Mouse (Mus musculus) limb, embryonic 13.5 days (tissue): ENCODE results near the gene Plcb1. TPM values are rescaled to one million over a fixed set of nuclear protein-coding genes. Genes with fewer than 3 reads are reported as not detected.

Experiments
- ATAC-seq: fragments of 200-750 bp; cut with Nextera tagmentation; 2 replicates; pipeline ENCODE4 v1.8.0; 2017; ENCODE audit warnings: low read depth, moderate number of reproducible peaks, moderate TSS enrichment; ENCODE audit not compliant: low FRiP score
- H3K27ac ChIP-seq: fragments of 300-500 bp; sonication (generic); 2 replicates; pipeline ENCODE4 v1.5.1; 2015; ENCODE audit warnings: inconsistent platforms, mild to moderate bottlenecking, moderate library complexity
- H3K27me3 ChIP-seq: fragments of 300-500 bp; sonication (generic); 2 replicates; pipeline ENCODE4 v1.6.1; 2015; ENCODE audit warnings: mild to moderate bottlenecking, inconsistent platforms
- H3K36me3 ChIP-seq: fragments of 300-500 bp; sonication (generic); 2 replicates; pipeline ENCODE4 v1.6.1; 2015; ENCODE audit warnings: inconsistent platforms, mild to moderate bottlenecking, moderate library complexity
- H3K4me1 ChIP-seq: fragments of 300-500 bp; sonication (generic); 2 replicates; pipeline ENCODE4 v1.6.1; 2015; ENCODE audit warnings: inconsistent platforms
- H3K4me2 ChIP-seq: fragments of 300-500 bp; sonication (generic); replicated peaks from 2 replicates; pipeline ENCODE4 v1.6.1; 2015; ENCODE audit warnings: inconsistent platforms, mild to moderate bottlenecking, moderate library complexity
- H3K4me3 ChIP-seq: fragments of 300-500 bp; sonication (generic); 2 replicates; pipeline ENCODE4 v1.5.1; 2015; ENCODE audit warnings: moderate library complexity, mild to moderate bottlenecking, inconsistent platforms
- H3K9ac ChIP-seq: fragments of 300-500 bp; sonication (generic); 2 replicates; pipeline ENCODE4 v1.6.1; 2015; ENCODE audit warnings: mild to moderate bottlenecking, inconsistent platforms
- H3K9me3 ChIP-seq: fragments of 300-500 bp; sonication (generic); 2 replicates; pipeline ENCODE4 v1.6.1; 2016; ENCODE audit warnings: inconsistent platforms
- WGBS: fragments of 180-500 bp; shearing (Covaris S2); methylation state at CpG from one replicate; pipeline ENCODE4 v1.1.7; 2015; 5-methylcytosine and 5-hydroxymethylcytosine counted together
- polyA plus RNA-seq: library from polyadenylated mRNA; unstranded; fragments of >200 nt; fragmentation: Nextera tagmentation; extraction: Ambion mirVana; gene quantifications from 2 replicates; pipeline ENCODE4 v1.2.1, GENCODE M21; 2015

The Plcb1 gene
- polyA plus RNA-seq, 1 experiment from 2014 or later: 15.5 TPM

DNA sequence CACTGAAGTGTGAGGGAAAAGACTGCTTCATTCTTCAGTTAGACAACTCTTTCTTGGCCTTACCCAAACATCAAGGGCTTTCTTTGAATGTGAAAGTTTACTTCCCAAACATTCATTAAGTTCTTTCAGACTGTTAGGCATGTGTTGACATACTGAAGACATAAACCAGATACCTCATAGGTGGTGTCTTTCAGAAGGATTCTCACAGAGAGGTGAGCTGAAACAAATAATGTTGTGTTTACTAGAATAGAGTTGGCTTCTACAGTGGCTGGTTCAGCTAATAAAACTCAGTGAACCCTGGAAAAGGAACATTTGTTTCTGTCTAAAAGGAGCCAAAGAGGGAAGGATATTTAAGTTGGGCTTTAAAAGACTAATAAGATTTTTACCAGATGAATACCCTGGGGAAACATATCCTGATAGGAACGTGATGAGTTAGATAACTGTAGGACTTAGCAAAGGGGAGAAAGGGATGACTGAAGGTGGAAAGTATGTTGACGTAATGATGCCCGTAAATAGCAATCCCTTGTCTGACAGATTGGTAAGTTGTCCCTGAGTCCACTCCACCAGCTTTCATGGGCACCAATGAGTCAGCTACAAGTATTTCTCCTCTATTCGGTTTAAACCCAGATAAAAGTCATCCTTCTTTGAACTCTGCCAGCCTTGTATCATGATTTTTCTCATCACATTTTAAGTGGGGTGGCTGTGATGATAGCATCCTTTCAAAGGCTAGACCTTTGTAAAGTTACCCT is 265.8 kb downstream of the Plcb1 start:
- Histone ChIP-seq H3K4me2 (no peak overlapping the region), H3K36me3 (no peaks in the 10 kb centered on the region), H3K9ac (no peak overlapping the region), H3K27ac (no peak overlapping the region), H3K4me1 (no peaks in the 10 kb centered on the region), H3K4me3 (no peak overlapping the region), H3K9me3 (no peaks in the 10 kb centered on the region), H3K27me3 (no peaks in the 10 kb centered on the region; the same call in 1 of the 2 replicates)
- 69% methylated on average over 4 of the region's 4 CpGs for WGBS
- ATAC-seq: no peak

DNA sequence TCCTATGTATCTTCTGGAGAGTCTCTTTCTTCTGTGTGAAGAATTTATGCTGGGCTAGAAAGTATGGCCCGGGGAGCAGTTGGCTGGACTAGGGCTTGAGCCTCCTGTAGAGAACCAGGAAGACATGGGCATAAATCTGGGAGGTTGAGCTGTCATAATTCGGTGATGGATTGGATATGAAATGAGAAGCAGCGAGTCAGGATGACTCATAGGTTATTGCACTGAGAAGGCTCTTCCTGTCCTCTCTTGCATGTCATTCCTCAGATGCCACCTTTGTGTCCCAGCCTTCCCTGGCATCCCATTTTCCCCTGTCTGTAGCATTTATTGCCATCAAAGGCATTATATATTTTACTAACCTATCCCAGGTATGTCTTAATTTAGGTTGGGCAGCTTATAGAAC is 267.5 kb downstream of the Plcb1 start:
- Histone ChIP-seq H3K4me3 (no peak overlapping the region), H3K4me1 (no peaks in the 10 kb centered on the region), H3K9ac (no peak overlapping the region), H3K36me3 (no peaks in the 10 kb centered on the region), H3K4me2 (no peak overlapping the region), H3K27me3 (no peaks in the 10 kb centered on the region; the same call in 1 of the 2 replicates), H3K9me3 (no peaks in the 10 kb centered on the region), H3K27ac (no peak overlapping the region)
- WGBS: 88% methylated on average over 3 of the region's 3 CpGs
- ATAC-seq: no peak

DNA sequence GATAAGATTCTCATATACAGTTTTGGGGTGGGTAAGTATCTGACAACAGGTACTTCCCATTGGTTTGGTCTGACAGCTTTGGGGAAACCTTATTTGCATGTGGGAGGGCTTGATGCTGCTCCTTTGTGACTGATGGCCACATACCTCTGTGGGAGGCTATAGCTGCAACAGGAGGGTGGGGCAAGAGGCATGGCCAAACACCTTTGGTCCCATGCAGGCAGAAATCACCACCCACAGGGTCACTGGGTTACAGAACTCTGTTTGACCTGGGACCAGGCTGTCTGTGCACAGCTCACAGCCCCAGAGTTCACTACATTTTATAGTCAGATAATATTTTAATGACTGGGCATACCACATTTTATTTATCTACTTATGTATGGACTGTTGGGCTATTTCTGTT is 281.6 kb downstream of the Plcb1 start:
- Histone ChIP-seq H3K4me1 (no peaks in the 10 kb centered on the region), H3K4me2 (no peak overlapping the region), H3K4me3 (no peak overlapping the region), H3K27ac (no peak overlapping the region), H3K9me3 (no peaks in the 10 kb centered on the region), H3K27me3 (no peaks in the 10 kb centered on the region), H3K9ac (no peak overlapping the region), H3K36me3 (no peaks in the 10 kb centered on the region)
- ATAC-seq: no peak

DNA sequence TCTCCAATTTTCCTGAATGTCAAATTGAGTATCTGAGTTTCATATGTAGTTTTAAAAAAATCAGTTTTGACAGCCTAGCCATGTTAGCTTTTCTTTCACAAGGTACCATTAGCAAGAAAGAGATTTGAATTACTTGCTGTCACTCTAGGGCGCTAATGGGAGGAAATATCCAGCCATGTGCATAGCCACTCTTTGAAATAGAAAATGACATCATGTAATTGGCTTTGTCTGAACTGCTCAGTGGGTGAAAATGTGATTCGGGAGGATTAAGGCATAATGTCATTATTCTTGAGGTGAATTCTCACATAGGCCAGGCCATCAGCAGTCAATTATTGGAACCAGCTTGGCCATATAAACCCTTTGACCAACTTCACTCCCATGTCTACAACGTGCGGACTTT is 285.5 kb downstream of the Plcb1 start:
- Histone ChIP-seq H3K4me1 (no peaks in the 10 kb centered on the region), H3K27me3 (no peaks in the 10 kb centered on the region), H3K9ac (no peak overlapping the region), H3K27ac (no peak overlapping the region), H3K4me2 (no peak overlapping the region), H3K36me3 (no peaks in the 10 kb centered on the region), H3K9me3 (no peaks in the 10 kb centered on the region), H3K4me3 (no peak overlapping the region)
- 61% methylated on average over 4 of the region's 4 CpGs for WGBS
- ATAC-seq: no peak

DNA sequence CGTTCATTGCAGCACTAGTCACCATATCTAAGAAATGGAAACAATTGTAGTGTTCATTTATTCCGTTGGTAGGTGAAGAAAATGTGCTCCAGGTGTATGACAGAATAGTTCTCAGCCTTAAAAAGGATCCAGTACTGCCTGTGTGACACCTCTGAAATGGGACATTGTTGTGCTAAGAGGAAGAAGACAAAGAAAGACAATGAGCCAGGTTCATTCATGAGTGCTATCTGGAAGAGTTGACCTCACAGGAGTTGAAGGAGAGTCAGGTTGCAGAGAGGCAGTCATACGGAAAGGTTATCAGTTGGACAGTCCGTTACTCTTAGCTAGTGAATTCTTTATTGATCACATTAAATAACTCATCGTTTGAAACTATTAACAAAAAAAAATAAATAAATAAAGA is 286.6 kb downstream of the Plcb1 start:
- no peaks in the 10 kb centered on the region for H3K4me1 ChIP-seq
- no peak overlapping the region for H3K27ac ChIP-seq
- H3K9ac ChIP-seq: no peak overlapping the region
- no peaks in the 10 kb centered on the region for H3K27me3 ChIP-seq
- no peak overlapping the region for H3K4me2 ChIP-seq
- 83% methylated on average over 5 of the region's 5 CpGs for WGBS
- H3K4me3 ChIP-seq: no peak overlapping the region
- no peaks in the 10 kb centered on the region for H3K9me3 ChIP-seq
- no peaks in the 10 kb centered on the region for H3K36me3 ChIP-seq
- no peak for ATAC-seq

DNA sequence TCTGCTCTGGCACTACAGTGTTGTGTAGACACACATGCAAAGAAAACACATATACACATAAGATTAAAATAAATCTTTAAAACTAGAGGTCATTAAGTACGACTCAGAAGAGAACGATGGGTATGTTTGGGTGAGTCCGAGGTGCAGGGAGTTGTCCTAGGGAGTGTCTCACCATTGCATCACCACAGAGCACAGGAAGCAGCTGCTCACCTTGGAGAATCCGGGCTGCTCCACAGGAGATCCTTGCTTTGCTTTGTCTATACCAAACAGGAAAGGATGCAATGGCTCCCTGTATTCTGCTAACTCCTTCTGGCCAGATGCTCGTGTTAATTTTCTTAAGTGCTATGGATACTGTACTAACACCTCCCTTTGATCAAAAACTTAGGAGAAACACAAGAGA is 287.1 kb downstream of the Plcb1 start:
- Histone ChIP-seq H3K27ac (no peak overlapping the region), H3K4me3 (no peak overlapping the region), H3K4me1 (no peaks in the 10 kb centered on the region), H3K36me3 (no peaks in the 10 kb centered on the region), H3K9me3 (no peaks in the 10 kb centered on the region), H3K27me3 (no peaks in the 10 kb centered on the region), H3K4me2 (no peak overlapping the region), H3K9ac (no peak overlapping the region)
- WGBS: 79% methylated on average over 5 of the region's 5 CpGs
- ATAC-seq: no peak

DNA sequence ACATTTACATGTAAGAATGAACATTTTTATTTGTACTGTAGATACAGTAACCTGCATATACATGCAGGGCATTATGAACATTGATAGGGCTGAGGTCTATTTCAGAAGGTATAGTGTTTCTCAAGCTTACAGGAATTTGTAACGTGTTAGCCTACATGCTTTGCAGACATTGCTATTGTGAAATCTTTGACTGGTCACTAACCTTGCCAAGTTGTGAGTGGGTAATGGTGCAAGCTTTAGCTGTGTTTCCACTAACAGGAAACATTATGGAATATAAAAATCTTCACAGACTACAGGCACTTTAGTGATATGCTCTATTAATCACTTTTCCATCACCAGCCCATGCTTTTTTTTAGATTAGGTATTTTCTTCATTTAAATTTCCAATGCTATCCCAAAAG is 289.5 kb downstream of the Plcb1 start:
- H3K9ac ChIP-seq: no peak overlapping the region
- no peak overlapping the region for H3K4me2 ChIP-seq
- H3K4me1 ChIP-seq: no peaks in the 10 kb centered on the region
- WGBS: 77% methylated on average over 1 of the region's 1 CpGs
- H3K36me3 ChIP-seq: no peaks in the 10 kb centered on the region
- no peaks in the 10 kb centered on the region for H3K27me3 ChIP-seq
- H3K4me3 ChIP-seq: no peak overlapping the region
- no peaks in the 10 kb centered on the region for H3K9me3 ChIP-seq
- ATAC-seq: no peak
- H3K27ac ChIP-seq: no peak overlapping the region

DNA sequence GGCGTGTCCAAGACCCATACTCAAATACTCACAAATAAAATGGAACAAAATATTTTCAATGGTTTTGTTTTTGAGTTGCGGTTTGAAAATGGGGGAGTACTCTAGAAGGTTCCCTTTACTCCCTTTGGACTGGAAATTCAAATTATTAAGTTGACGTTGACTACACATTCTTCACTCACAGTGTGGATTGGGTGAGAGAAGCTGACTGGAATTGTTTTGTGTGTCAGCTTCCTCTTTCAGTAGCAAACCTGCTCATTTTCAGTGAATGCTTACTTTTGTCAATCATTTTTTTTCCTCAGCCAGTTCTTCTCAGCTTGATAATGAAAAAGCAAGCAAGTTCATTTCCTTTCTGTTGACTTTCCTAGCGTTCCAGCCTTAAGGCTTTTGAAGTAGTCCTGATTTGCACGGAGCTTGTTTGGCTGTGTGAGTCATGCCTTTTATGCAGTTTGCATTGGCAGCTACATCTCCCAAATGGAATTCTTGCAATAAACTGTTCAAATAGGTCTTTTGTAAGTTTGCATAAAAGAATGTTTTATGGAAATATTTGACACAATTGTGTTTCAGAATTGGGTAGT is 306.8 kb downstream of the Plcb1 start:
- Histone ChIP-seq H3K27ac (no peak overlapping the region), H3K36me3 (no peaks in the 10 kb centered on the region), H3K9ac (no peak overlapping the region), H3K4me1 (0 out of 2 replicates have a peak, but pooled peaks cover 3% of the 10 kb centered on the region), H3K4me3 (no peak overlapping the region), H3K27me3 (no peaks in the 10 kb centered on the region), H3K4me2 (no peak overlapping the region), H3K9me3 (no peaks in the 10 kb centered on the region)
- no peak for ATAC-seq
- WGBS: 68% methylated on average over 5 of the region's 5 CpGs

DNA sequence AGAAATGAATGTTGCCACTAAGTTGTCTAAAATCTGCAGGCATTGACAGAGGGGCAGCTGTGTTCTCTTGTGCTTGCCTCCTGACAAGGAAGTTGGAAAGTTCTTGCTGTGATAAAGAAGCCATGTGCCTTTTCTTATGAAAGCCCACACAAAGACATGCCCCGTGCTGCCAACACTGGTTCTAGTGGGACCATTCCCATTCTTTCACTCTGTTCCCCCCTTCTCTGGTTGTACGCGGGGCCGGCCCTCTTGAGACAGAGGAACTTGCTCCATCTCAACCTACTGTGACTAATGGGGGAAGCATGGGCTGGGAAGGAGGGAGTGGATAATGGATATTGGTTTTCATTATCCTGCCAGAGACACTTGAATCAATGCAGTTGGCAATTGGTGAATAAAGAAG is 315.4 kb downstream of the Plcb1 start:
- WGBS: 84% methylated on average over 4 of the region's 4 CpGs
- H3K27ac ChIP-seq: no peak overlapping the region
- H3K4me1 ChIP-seq: no peaks in the 10 kb centered on the region
- no peak overlapping the region for H3K4me2 ChIP-seq
- no peak overlapping the region for H3K4me3 ChIP-seq
- H3K36me3 ChIP-seq: no peaks in the 10 kb centered on the region
- no peak overlapping the region for H3K9ac ChIP-seq
- no peaks in the 10 kb centered on the region for H3K9me3 ChIP-seq
- ATAC-seq: no peak
- no peaks in the 10 kb centered on the region for H3K27me3 ChIP-seq

DNA sequence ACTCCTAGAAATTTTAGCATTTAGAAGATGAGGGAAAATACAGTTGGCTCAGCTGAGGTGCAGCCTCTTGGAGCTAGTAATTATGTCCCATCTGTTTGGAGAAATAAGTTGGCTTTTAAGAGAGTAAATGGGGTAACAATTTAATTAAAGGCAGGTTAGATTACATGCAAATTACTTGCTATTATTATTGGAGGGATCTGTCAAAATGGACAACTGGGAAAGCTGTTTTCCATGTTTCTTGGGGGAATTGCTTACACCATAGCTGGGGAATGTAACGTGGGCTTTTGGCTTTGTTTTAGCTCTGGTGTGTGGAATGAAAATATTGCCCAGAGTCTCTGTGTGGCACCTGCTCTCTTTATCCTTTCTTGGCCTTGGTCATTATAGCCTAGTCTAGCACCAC is 316.1 kb downstream of the Plcb1 start:
- H3K9ac ChIP-seq: no peak overlapping the region
- H3K9me3 ChIP-seq: no peaks in the 10 kb centered on the region
- no peak overlapping the region for H3K4me2 ChIP-seq
- H3K4me3 ChIP-seq: no peak overlapping the region
- H3K27me3 ChIP-seq: no peaks in the 10 kb centered on the region
- WGBS: 58% methylated on average over 1 of the region's 1 CpGs
- no peaks in the 10 kb centered on the region for H3K4me1 ChIP-seq
- no peaks in the 10 kb centered on the region for H3K36me3 ChIP-seq
- no peak for ATAC-seq
- no peak overlapping the region for H3K27ac ChIP-seq

DNA sequence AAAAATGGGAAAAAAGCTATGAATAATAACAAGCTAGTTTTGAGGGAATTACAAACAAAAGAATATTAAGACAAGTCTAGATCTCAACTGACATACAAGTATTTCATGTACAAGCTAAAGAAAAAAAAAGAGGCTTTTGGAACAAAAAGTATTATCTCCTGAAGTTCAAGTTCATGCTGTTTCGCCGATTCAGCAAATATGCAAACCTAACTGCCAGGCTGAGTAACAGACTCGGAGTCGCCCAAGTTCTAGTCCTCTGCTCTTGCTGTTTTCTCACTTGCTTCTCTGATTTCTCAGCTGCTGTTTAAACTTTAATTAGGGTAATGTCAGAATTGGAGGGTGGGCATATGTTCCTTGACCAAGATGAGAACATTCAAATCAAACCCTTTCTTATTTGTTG is 320.8 kb downstream of the Plcb1 start:
- Histone ChIP-seq H3K27ac (no peak overlapping the region), H3K4me2 (no peak overlapping the region), H3K36me3 (no peaks in the 10 kb centered on the region), H3K27me3 (no peaks in the 10 kb centered on the region), H3K9me3 (no peaks in the 10 kb centered on the region), H3K4me1 (no peaks in the 10 kb centered on the region), H3K4me3 (no peak overlapping the region), H3K9ac (no peak overlapping the region)
- ATAC-seq: no peak
- WGBS: 93% methylated on average over 4 of the region's 4 CpGs

DNA sequence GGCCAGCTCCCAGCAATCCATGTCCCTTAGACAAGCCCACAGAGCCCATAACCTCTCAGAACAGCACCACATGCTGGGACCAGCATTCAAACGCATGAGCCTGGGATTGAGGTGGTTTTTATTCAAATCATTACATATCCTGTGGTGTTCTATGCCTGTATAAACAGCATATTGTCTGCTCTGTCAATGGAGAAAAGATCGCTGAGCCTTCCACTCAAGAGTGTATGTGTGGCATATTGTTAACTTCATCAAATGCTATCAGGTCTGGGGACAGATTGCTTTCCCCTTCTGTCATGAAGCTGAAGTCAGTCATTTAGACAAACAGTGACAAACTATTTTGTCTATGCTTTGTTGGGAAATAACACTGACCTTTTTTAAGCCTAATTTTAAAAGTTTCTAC is 322.7 kb downstream of the Plcb1 start:
- ATAC-seq: no peak
- Histone ChIP-seq H3K9me3 (no peaks in the 10 kb centered on the region), H3K4me2 (no peak overlapping the region), H3K9ac (no peak overlapping the region), H3K36me3 (no peaks in the 10 kb centered on the region), H3K4me1 (peaks cover 3% of the 10 kb centered on the region; the same call in 1 of the 2 replicates), H3K27ac (no peak overlapping the region), H3K4me3 (no peak overlapping the region), H3K27me3 (no peaks in the 10 kb centered on the region)
- WGBS: 61% methylated on average over 2 of the region's 2 CpGs
